Mouse (Mus musculus): ENCODE data around the gene Rbfox1. TPM values are rescaled to one million over a fixed set of nuclear protein-coding genes. Genes with fewer than 3 reads are reported as not detected.

Gene Rbfox1
- polyA plus RNA-seq, 1 experiment from 2014 or later: 1.6 TPM

DNA sequence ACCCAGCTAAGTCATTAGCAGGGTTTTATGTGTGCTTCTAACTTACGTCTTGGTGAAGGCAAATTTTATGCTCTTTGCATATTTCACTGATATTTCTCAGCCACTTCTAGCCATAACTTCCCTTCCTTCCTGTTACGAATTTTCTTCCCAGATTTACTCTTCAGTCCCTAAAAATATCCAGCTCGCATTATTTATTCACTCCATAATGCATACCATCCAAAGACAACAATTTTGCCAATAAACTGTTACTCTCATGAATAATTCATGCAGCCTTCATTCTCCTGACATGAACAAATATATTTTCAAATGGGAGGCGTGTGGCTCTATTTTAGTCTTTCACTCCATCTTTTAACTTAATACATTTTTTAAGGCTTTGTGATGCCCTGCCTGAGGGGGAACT lies 1029.4 kb downstream of the Rbfox1 start:
- WGBS: 68% methylated on average over 4 of the region's 4 CpGs
- H3K36me3 ChIP-seq (ENCODE audit: control insufficient read depth, insufficient read depth, low read length): no peaks in the 10 kb centered on the region
- H3K9ac ChIP-seq (ENCODE audit: low read length): no peak overlapping the region
- H3K27me3 ChIP-seq (ENCODE audit: control insufficient read depth, insufficient read depth, low read depth, low read length): no peaks in the 10 kb centered on the region
- H3K4me3 ChIP-seq (ENCODE audit: low read length): no peak overlapping the region
- H3K4me2 ChIP-seq (ENCODE audit: low read depth, low read length): no peak overlapping the region
- no peak for ATAC-seq (ENCODE audit: low read depth)
- H3K4me1 ChIP-seq (replicated peaks; ENCODE audit: control insufficient read depth, insufficient read depth, low read length): no peaks in the 10 kb centered on the region
- no peaks in the 10 kb centered on the region for H3K9me3 ChIP-seq (ENCODE audit: control insufficient read depth, low read length)
- no peak overlapping the region for H3K27ac ChIP-seq (ENCODE audit: low read length)

DNA sequence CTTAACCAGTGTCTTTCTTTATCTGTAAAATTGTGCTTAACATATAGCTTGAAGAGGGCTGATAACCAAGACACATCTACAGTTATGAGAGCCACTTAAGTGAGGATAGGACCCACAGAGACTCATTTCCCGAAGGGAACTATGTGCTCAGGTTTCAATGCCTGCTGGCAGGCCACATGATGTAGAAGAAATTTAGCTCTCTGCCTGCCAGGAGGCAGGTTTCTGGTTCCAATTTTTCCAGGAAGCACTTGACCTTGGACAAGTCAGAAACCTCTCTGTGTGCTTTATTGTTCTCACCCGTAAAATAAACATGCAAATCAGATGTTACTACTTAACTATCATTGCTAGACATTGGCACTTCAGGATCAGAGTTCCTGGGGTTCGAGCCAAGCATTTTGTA lies 1033.5 kb downstream of the Rbfox1 start:
- Histone ChIP-seq H3K4me3 (ENCODE audit: low read length) (no peak overlapping the region), H3K27ac (ENCODE audit: low read length) (no peak overlapping the region), H3K9ac (ENCODE audit: low read length) (no peak overlapping the region), H3K36me3 (ENCODE audit: control insufficient read depth, insufficient read depth, low read length) (no peaks in the 10 kb centered on the region), H3K4me1 (replicated peaks; ENCODE audit: control insufficient read depth, insufficient read depth, low read length) (no peaks in the 10 kb centered on the region), H3K27me3 (ENCODE audit: control insufficient read depth, insufficient read depth, low read depth, low read length) (no peaks in the 10 kb centered on the region), H3K9me3 (ENCODE audit: control insufficient read depth, low read length) (no peaks in the 10 kb centered on the region), H3K4me2 (ENCODE audit: low read depth, low read length) (no peak overlapping the region)
- 17% methylated on average over 3 of the region's 3 CpGs for WGBS
- ATAC-seq (ENCODE audit: low read depth): peak; percentile 17; the same call in 1 of the 2 replicates

DNA sequence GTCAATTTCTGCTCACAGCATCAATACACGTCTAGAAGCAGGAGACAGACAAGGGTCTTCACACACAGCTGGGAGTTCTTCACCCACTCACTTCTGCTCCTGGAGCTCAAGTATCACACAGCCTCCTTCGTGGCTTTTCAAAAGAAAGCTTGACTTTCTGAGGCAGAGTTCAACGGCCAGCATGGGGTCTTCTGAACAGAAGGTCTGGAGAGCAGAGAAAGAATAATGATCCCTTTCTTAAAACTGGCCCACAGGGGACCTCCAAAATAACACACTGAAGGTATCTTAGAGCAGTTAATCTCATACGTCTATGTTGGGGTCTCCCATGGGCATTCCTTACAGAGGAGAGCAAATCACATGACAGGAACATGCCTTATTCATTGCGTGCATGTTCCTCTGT lies 1034.5 kb downstream of the Rbfox1 start:
- Histone ChIP-seq H3K9me3 (ENCODE audit: control insufficient read depth, low read length) (no peaks in the 10 kb centered on the region), H3K27me3 (ENCODE audit: control insufficient read depth, insufficient read depth, low read depth, low read length) (no peaks in the 10 kb centered on the region), H3K27ac (ENCODE audit: low read length) (no peak overlapping the region), H3K4me3 (ENCODE audit: low read length) (no peak overlapping the region), H3K36me3 (ENCODE audit: control insufficient read depth, insufficient read depth, low read length) (no peaks in the 10 kb centered on the region), H3K4me1 (replicated peaks; ENCODE audit: control insufficient read depth, insufficient read depth, low read length) (no peaks in the 10 kb centered on the region), H3K9ac (ENCODE audit: low read length) (no peak overlapping the region), H3K4me2 (ENCODE audit: low read depth, low read length) (no peak overlapping the region)
- no peak for ATAC-seq (ENCODE audit: low read depth)
- WGBS: 21% methylated on average over 5 of the region's 5 CpGs

DNA sequence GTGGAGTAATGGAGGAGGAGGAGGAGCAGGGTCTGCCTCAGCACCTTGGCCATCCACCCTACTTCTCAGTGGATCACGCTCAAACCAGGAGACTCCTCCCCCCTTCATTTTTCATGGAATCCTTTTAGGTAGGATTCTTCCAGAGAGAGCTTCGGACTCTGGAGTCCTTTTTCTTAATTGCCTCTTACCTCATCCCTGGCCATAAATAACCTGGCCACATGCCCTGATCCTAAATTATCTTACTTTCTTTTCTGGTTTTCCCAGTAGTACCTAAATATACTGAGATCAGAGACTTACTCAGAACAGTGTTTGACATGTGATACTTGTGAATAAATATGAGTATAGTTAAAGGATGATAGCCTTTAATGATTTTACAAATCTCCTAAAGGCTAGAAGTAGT lies 1042.5 kb downstream of the Rbfox1 start:
- no peak overlapping the region for H3K4me3 ChIP-seq (ENCODE audit: low read length)

DNA sequence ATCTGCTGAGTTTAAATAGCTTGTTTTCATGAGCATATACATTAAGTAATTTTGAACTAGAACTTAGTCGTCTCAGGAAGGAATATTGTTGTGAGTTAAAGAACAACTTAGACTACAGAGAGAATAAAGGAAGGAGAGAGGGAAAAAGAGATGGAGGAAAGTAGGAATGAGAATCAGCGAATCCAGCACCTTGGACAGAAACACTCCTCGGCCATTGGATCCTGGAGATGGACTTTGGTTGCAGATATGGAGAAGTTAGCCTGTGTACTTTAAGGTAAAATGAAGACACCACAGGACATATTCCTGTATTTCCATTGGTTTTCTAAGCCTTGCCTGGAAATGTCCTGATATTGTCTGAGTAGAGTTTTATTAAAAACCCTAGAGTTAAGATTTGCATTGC lies 1045.6 kb downstream of the Rbfox1 start:
- 43% methylated on average over 3 of the region's 3 CpGs for WGBS
- no peak for ATAC-seq (ENCODE audit: low read depth)
- Histone ChIP-seq H3K27ac (ENCODE audit: low read length) (no peak overlapping the region), H3K36me3 (ENCODE audit: control insufficient read depth, insufficient read depth, low read length) (no peaks in the 10 kb centered on the region), H3K4me2 (ENCODE audit: low read depth, low read length) (no peak overlapping the region), H3K4me1 (replicated peaks; ENCODE audit: control insufficient read depth, insufficient read depth, low read length) (no peaks in the 10 kb centered on the region), H3K9me3 (ENCODE audit: control insufficient read depth, low read length) (no peaks in the 10 kb centered on the region), H3K27me3 (ENCODE audit: control insufficient read depth, insufficient read depth, low read depth, low read length) (no peaks in the 10 kb centered on the region), H3K9ac (ENCODE audit: low read length) (no peak overlapping the region), H3K4me3 (ENCODE audit: low read length) (no peak overlapping the region)

More for the DNA sequence above, 1042.5 kb downstream of the Rbfox1 start:
- 48% methylated on average over 2 of the region's 2 CpGs for WGBS
- no peak for ATAC-seq (ENCODE audit: low read depth)
- H3K36me3 ChIP-seq (ENCODE audit: control insufficient read depth, insufficient read depth, low read length): no peaks in the 10 kb centered on the region
- no peak overlapping the region for H3K4me2 ChIP-seq (ENCODE audit: low read depth, low read length)
- H3K9me3 ChIP-seq (ENCODE audit: control insufficient read depth, low read length): no peaks in the 10 kb centered on the region
- H3K4me1 ChIP-seq (replicated peaks; ENCODE audit: control insufficient read depth, insufficient read depth, low read length): no peaks in the 10 kb centered on the region
- no peak overlapping the region for H3K9ac ChIP-seq (ENCODE audit: low read length)
- no peaks in the 10 kb centered on the region for H3K27me3 ChIP-seq (ENCODE audit: control insufficient read depth, insufficient read depth, low read depth, low read length)
- H3K27ac ChIP-seq (ENCODE audit: low read length): no peak overlapping the region

DNA sequence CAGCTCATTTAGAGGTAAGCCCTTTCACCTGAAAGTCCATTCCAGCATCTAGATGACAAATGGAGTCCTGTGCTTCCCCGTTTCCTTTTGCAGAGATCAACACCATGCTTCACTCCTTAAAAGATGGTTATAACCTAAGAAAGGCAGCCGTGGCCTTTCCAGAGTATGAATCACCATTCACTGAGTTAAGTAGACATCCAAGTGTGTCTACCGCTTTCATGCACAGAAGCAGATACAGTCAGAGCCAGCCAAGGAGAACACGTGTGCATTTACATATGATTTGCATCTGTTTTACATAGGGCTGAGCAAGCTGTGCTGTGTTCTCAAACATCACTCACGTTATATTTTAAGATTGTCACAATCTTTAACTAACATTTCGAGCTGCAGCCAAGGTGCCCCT lies 1061.0 kb downstream of the Rbfox1 start:
- 72% methylated on average over 6 of the region's 6 CpGs for WGBS
- no peaks in the 10 kb centered on the region for H3K9me3 ChIP-seq (ENCODE audit: control insufficient read depth, low read length)
- H3K4me2 ChIP-seq (ENCODE audit: low read depth, low read length): no peak overlapping the region
- no peaks in the 10 kb centered on the region for H3K36me3 ChIP-seq (ENCODE audit: control insufficient read depth, insufficient read depth, low read length)
- no peaks in the 10 kb centered on the region for H3K4me1 ChIP-seq (replicated peaks; ENCODE audit: control insufficient read depth, insufficient read depth, low read length)
- no peaks in the 10 kb centered on the region for H3K27me3 ChIP-seq (ENCODE audit: control insufficient read depth, insufficient read depth, low read depth, low read length)
- H3K27ac ChIP-seq (ENCODE audit: low read length): no peak overlapping the region
- no peak overlapping the region for H3K9ac ChIP-seq (ENCODE audit: low read length)
- ATAC-seq (ENCODE audit: low read depth): no peak
- no peak overlapping the region for H3K4me3 ChIP-seq (ENCODE audit: low read length)

DNA sequence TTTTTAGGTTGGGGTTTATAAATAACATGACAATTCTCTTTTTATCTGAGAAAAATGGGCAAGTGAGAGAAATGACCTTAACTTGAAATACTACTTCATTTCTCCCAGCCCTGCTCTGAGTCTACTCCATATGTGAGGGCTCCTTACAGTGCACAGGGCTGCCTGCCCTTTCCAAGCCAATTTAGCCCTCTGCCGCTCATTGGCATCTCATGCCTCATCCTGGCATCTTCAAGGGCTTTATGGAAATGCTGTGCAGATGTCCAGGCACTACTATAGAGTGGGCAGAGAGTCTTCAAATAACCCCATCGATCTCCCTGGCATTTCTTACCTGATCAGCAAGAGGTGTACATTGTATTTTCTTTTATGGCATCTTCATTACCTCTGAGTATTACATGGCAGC lies 1064.5 kb downstream of the Rbfox1 start:
- no peaks in the 10 kb centered on the region for H3K27me3 ChIP-seq (ENCODE audit: control insufficient read depth, insufficient read depth, low read depth, low read length)
- H3K4me3 ChIP-seq (ENCODE audit: low read length): no peak overlapping the region
- H3K4me2 ChIP-seq (ENCODE audit: low read depth, low read length): no peak overlapping the region
- H3K4me1 ChIP-seq (replicated peaks; ENCODE audit: control insufficient read depth, insufficient read depth, low read length): no peaks in the 10 kb centered on the region
- WGBS: 68% methylated on average over 2 of the region's 2 CpGs
- no peaks in the 10 kb centered on the region for H3K9me3 ChIP-seq (ENCODE audit: control insufficient read depth, low read length)
- H3K27ac ChIP-seq (ENCODE audit: low read length): no peak overlapping the region
- ATAC-seq (ENCODE audit: low read depth): no peak
- H3K9ac ChIP-seq (ENCODE audit: low read length): no peak overlapping the region
- H3K36me3 ChIP-seq (ENCODE audit: control insufficient read depth, insufficient read depth, low read length): no peaks in the 10 kb centered on the region

DNA sequence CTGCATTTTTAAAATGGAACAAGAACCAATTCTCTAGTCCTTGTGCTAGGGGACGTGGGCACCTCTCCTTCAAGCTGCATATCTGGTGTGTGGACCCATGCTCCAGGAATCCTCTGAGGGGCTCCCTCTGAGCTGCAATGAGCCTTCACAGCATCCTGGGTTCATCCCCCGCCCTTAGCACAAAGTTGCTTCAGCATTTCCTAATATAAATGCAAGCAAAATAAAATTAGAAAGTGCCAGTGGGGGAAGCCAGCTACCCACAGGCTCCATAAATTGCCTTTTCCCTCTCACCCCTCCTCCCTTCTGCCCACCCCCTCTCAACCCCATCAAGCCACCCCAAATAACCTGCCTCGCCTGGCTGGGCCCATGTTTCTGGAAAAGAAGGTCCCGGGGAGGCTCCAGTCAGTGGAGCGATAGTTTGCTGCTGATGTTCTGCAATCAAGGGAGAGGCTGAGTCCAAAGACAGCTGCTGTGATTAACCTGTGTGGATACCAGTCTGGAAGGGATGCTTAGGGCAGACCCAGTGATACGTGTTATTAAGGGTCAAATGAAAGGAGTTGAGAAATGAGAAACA lies 1070.0 kb downstream of the Rbfox1 start:
- ATAC-seq (ENCODE audit: low read depth): no peak

DNA sequence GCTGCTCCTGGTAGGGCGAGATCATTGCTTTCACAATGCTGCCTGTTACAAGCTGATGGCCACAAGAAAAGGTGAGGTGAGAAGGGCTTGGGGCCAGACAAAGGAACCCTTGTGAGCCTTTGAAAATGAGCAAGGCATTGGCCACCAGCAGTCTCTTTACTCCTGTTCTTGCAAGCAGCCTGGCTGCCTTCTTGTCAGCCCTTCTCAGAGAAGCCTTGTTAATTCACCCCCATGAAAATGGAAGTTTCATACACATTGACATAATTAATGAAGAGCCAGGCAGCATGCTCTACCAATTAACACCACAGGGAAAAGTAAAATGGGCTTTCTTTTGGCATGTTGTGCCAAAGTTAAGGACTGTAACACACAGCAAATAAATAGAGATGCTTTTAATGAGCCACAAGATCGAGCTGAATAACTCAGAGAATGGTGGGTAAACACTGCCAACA lies 1076.8 kb downstream of the Rbfox1 start:
- 32% methylated on average over 2 of the region's 2 CpGs for WGBS
- no peaks in the 10 kb centered on the region for H3K9me3 ChIP-seq (ENCODE audit: control insufficient read depth, low read length)
- no peak for ATAC-seq (ENCODE audit: low read depth)
- no peaks in the 10 kb centered on the region for H3K27me3 ChIP-seq (ENCODE audit: control insufficient read depth, insufficient read depth, low read depth, low read length)
- no peak overlapping the region for H3K9ac ChIP-seq (ENCODE audit: low read length)
- H3K4me3 ChIP-seq (ENCODE audit: low read length): no peak overlapping the region
- no peaks in the 10 kb centered on the region for H3K4me1 ChIP-seq (replicated peaks; ENCODE audit: control insufficient read depth, insufficient read depth, low read length)
- no peak overlapping the region for H3K4me2 ChIP-seq (ENCODE audit: low read depth, low read length)
- H3K27ac ChIP-seq (ENCODE audit: low read length): no peak overlapping the region
- no peaks in the 10 kb centered on the region for H3K36me3 ChIP-seq (ENCODE audit: control insufficient read depth, insufficient read depth, low read length)

More for the DNA sequence above, 1070.0 kb downstream of the Rbfox1 start:
- H3K36me3 ChIP-seq (ENCODE audit: control insufficient read depth, insufficient read depth, low read length): no peaks in the 10 kb centered on the region
- 81% methylated on average over 6 of the region's 6 CpGs for WGBS
- no peaks in the 10 kb centered on the region for H3K27me3 ChIP-seq (ENCODE audit: control insufficient read depth, insufficient read depth, low read depth, low read length)
- H3K9ac ChIP-seq (ENCODE audit: low read length): no peak overlapping the region
- H3K9me3 ChIP-seq (ENCODE audit: control insufficient read depth, low read length): no peaks in the 10 kb centered on the region
- no peak overlapping the region for H3K4me3 ChIP-seq (ENCODE audit: low read length)
- H3K4me2 ChIP-seq (ENCODE audit: low read depth, low read length): no peak overlapping the region
- H3K4me1 ChIP-seq (replicated peaks; ENCODE audit: control insufficient read depth, insufficient read depth, low read length): no peaks in the 10 kb centered on the region
- no peak overlapping the region for H3K27ac ChIP-seq (ENCODE audit: low read length)

DNA sequence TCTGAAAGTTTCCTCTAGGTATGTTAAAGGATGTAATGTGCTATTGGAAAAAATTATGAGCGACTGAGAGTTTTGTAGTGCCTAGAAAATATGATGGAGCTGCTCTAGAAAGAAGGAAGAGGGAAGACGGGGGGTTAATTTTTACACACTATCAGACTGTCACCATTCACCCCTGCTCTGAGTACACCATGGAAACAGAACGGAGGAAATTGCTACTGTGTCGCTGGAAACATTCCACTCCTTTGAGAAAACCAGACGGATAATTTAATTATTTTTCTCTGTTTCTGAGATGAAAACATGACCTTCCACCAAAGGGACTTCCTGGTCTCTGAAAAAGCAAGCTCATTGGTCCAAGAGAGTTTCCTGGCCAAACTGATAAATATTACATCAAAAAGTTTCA lies 1077.4 kb downstream of the Rbfox1 start:
- Histone ChIP-seq H3K4me3 (ENCODE audit: low read length) (no peak overlapping the region), H3K36me3 (ENCODE audit: control insufficient read depth, insufficient read depth, low read length) (no peaks in the 10 kb centered on the region), H3K9me3 (ENCODE audit: control insufficient read depth, low read length) (no peaks in the 10 kb centered on the region), H3K9ac (ENCODE audit: low read length) (no peak overlapping the region), H3K27me3 (ENCODE audit: control insufficient read depth, insufficient read depth, low read depth, low read length) (no peaks in the 10 kb centered on the region), H3K27ac (ENCODE audit: low read length) (no peak overlapping the region), H3K4me2 (ENCODE audit: low read depth, low read length) (no peak overlapping the region), H3K4me1 (replicated peaks; ENCODE audit: control insufficient read depth, insufficient read depth, low read length) (no peaks in the 10 kb centered on the region)
- 29% methylated on average over 5 of the region's 5 CpGs for WGBS
- ATAC-seq (ENCODE audit: low read depth): peak; percentile 66; the same call in 1 of the 2 replicates

All from lung, embryonic 16.5 days (tissue).